Mouse (Mus musculus): Measurements from ENCODE around the gene Zkscan6. TPM values are rescaled to one million over a fixed set of nuclear protein-coding genes. Genes with fewer than 3 reads are reported as not detected.

The Zkscan6 gene
- polyA plus RNA-seq (2012; rRNA removed) = 12.4 and 12.5 TPM in 2 replicates

DNA sequence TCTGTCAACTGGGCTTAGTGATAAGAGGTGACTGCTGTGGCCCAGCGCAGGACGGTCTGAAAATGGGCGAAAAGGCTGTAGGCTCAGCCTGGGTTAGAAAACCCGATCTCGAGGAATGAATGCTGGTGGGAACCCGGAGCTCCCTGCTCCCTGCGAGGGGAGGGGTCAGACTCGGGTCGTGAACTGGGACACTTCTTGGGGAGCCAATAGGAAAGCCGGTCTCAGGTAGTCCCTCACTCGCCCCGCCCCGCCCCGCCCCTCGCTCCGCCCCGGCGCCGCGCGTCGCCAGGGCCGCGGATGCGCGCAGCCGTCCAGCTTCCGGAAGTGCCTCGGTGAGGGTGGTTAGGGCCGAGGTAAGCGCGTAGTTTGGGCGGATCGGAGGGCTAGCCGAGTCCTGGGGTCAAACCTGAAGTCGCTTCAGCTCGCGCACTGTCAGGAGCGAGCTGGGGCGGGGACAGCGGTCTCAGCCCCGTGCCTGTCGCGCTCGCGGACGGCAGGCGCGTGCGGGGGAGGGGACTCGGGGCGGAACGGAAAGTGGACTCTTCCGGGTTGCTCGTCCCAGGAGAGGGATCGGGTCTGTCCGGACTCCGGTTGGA, at the start of gene Zkscan6:
TSS of gene Zkscan6 (plus strand) at position 267 of the 596 bp plus-strand sequence.
- Histone ChIP-seq H3K27ac (ENCODE audit: insufficient read depth, low read length) (peak within 1 kb of the TSS; percentile 93), H3K4me3 (ENCODE audit: insufficient read depth, low read length) (peak within 1 kb of the TSS; percentile 58), H3K4me1 (ENCODE audit: control insufficient read depth, insufficient read depth, low read length) (peaks cover 1% of the 10 kb centered on the region; the same call in 1 of the 2 replicates)
- TF ChIP-seq CTCF (IDR thresholded peaks at IDR 0.05; ENCODE audit: extremely low read depth, insufficient read depth, low read length) (no peak), POLR2A (IDR thresholded peaks at IDR 0.05; ENCODE audit: extremely low read depth, insufficient read depth, low read length) (peak; percentile 75)

DNA sequence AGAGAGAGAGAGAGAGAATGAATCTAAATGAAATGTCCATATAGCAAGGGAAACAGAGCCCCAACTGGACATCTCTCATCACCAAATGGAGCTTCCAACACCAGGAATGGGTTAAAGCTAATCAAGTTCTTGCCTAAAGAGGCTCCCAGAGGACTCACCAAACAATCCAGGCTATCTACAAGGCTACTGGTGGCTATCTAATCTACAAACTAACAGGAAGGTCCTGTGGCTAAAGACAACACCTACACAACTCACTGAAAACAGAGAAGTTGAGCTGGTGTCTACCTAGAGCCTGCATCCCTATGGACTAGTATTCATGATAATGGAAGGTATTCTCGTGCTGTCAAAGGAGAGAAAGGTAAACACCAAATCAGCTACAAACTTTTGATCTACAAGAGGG, 47.6 kb upstream of the Zkscan6 start:
- peaks cover 3% of the 10 kb centered on the region for H3K4me1 ChIP-seq (ENCODE audit: control insufficient read depth, insufficient read depth, low read length)
- TF ChIP-seq CTCF (IDR thresholded peaks at IDR 0.05; ENCODE audit: extremely low read depth, insufficient read depth, low read length) = no peak
- no peak overlapping the region for H3K27ac ChIP-seq (ENCODE audit: insufficient read depth, low read length)
- no peak overlapping the region for H3K4me3 ChIP-seq (ENCODE audit: insufficient read depth, low read length)

DNA sequence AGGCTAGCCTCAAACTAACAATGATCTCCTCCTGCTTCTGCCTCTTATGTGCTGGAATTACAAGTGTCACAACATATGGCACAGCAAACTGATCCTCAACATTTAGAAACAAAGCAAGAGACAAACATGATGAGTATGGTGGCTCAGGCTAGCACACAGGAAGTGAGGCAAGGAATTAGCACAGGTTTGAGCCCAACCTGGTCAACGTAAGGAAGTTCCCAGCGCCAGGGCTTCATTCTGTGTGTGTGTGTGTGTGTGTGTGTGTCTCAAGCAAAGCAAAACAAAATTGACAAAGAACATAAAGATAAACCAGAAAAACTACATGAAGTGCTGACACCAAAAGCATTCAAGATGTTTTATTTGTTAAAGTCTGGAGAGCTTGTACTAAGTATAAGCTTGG, 46.1 kb upstream of the Zkscan6 start:
- no peak overlapping the region for H3K4me3 ChIP-seq (ENCODE audit: insufficient read depth, low read length)
- TF ChIP-seq POLR2A (IDR thresholded peaks at IDR 0.05; ENCODE audit: extremely low read depth, insufficient read depth, low read length) = no peak
- TF ChIP-seq CTCF (IDR thresholded peaks at IDR 0.05; ENCODE audit: extremely low read depth, insufficient read depth, low read length) = no peak
- peaks cover 3% of the 10 kb centered on the region for H3K4me1 ChIP-seq (ENCODE audit: control insufficient read depth, insufficient read depth, low read length)
- H3K27ac ChIP-seq (ENCODE audit: insufficient read depth, low read length) = no peak overlapping the region

DNA sequence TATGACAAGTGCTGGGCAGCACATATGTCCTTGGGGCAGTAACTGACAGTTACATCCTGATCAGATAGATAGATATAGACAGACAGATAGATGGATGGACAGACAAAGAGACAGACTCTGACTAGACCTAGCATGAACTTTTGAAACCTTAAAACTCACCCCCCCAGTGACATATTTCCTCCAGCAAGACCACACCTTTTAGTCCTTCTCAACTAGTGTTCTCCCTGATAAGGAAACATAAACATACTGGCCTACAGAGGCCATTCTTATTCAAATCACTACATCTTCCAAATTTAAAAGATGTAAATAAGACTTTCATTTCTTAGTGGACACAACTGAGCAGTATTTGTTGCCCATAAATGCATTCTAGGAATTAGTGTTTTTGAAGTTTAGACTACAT, 38.5 kb upstream of the Zkscan6 start:
- no peak for TF ChIP-seq CTCF (IDR thresholded peaks at IDR 0.05; ENCODE audit: extremely low read depth, insufficient read depth, low read length)
- TF ChIP-seq POLR2A (IDR thresholded peaks at IDR 0.05; ENCODE audit: extremely low read depth, insufficient read depth, low read length) = no peak
- Histone ChIP-seq H3K4me3 (ENCODE audit: insufficient read depth, low read length) (no peak overlapping the region), H3K4me1 (ENCODE audit: control insufficient read depth, insufficient read depth, low read length) (no peaks in the 10 kb centered on the region; the same call in 1 of the 2 replicates), H3K27ac (ENCODE audit: insufficient read depth, low read length) (no peak overlapping the region)

DNA sequence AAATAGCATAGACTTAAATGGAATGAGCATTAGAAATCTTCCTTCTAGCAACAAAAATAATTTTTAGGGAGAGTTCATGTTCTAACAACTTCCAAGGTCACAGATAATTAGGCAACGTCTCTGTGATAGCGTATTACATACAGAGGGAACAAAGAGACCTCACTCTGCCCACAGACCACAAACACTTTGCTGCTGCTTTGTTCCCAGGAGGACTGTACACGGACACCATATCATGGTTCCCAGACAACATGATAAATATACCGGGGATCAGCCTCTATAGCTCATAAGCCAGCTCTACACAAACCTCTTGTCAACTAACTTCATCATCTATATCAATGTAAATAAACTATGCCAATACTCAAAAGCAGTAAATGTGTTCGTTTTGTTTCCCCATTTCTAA, 37.0 kb upstream of the Zkscan6 start:
- H3K4me1 ChIP-seq (ENCODE audit: control insufficient read depth, insufficient read depth, low read length) = no peaks in the 10 kb centered on the region; the same call in 1 of the 2 replicates
- H3K4me3 ChIP-seq (ENCODE audit: insufficient read depth, low read length) = no peak overlapping the region
- H3K27ac ChIP-seq (ENCODE audit: insufficient read depth, low read length) = no peak overlapping the region
- no peak for TF ChIP-seq POLR2A (IDR thresholded peaks at IDR 0.05; ENCODE audit: extremely low read depth, insufficient read depth, low read length)
- no peak for TF ChIP-seq CTCF (IDR thresholded peaks at IDR 0.05; ENCODE audit: extremely low read depth, insufficient read depth, low read length)

DNA sequence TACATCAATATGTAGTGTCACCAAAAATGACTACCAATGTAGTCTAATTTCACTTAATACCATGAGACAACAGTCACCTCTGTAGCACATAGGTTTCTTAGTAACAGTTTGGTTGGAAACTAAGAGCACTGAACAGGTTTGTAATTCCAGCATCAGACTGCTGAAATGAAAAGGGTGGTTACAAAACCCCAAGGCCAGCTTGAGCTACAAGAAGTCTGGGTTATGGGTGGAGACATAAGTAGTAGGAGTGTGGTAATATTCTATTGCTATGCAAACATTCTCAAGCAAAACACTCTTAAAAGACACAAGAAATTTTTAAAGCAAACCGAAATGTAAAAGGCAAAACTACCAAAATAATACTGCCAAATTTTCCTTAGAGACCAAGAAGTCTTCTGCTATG, 35.4 kb upstream of the Zkscan6 start:
- no peaks in the 10 kb centered on the region; the same call in 1 of the 2 replicates for H3K4me1 ChIP-seq (ENCODE audit: control insufficient read depth, insufficient read depth, low read length)
- H3K4me3 ChIP-seq (ENCODE audit: insufficient read depth, low read length) = no peak overlapping the region
- TF ChIP-seq POLR2A (IDR thresholded peaks at IDR 0.05; ENCODE audit: extremely low read depth, insufficient read depth, low read length) (no peak), CTCF (IDR thresholded peaks at IDR 0.05; ENCODE audit: extremely low read depth, insufficient read depth, low read length) (no peak)
- no peak overlapping the region for H3K27ac ChIP-seq (ENCODE audit: insufficient read depth, low read length)

DNA sequence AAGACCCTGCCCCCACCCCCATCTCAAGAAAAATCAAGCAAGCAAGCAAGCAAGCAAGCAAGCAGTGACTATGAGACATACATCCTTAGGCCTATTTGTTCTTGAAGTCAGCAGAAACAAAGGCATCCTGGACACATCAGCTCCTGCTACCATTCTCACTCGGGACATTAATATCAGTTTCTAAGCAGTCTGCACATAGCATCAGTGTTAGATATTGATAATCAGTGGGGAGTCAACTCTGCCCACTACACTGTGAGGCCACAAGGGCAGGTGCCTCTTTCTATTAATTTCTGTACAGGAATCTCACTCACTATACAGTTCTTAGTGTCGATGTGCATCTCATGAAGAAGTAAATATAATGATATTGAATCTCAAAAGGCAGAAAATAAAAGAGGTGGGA, 33.4 kb upstream of the Zkscan6 start:
- Histone ChIP-seq H3K4me1 (ENCODE audit: control insufficient read depth, insufficient read depth, low read length) (no peaks in the 10 kb centered on the region; the same call in 1 of the 2 replicates), H3K4me3 (ENCODE audit: insufficient read depth, low read length) (no peak overlapping the region), H3K27ac (ENCODE audit: insufficient read depth, low read length) (no peak overlapping the region)
- no peak for TF ChIP-seq POLR2A (IDR thresholded peaks at IDR 0.05; ENCODE audit: extremely low read depth, insufficient read depth, low read length)
- no peak for TF ChIP-seq CTCF (IDR thresholded peaks at IDR 0.05; ENCODE audit: extremely low read depth, insufficient read depth, low read length)

DNA sequence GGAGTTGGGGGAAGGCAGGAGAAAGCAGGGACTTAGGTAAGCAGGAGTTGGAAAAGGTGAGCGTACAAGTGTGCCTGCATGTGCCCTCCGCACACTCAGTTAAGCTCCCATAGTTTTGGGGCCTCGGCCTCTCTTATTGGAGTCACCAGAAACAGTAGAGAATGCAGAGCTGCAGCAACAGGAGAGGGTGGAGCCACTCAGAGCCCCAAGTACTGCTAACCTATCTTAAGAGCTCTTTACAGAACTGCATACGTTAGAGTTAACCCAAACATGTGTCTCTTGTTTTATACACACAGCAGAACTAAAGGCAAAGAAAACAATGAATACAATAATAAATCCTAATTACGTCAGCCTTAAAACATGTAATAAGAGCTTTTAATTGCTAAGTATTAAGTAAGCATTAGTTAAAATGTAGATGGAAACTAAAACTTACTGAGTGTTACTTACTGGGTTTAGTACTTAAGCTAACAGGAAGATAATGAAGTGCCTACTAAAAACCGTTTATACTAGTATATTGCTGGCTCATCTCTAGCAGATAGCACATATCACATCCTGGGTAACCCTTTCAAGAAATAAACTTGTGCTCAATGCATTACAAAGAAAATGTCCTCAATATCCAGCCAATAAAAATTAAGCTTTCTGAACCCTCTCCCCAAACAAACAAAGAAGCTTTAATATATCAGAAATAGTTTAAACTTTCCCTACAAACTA, 32.9 kb upstream of the Zkscan6 start:
- TF ChIP-seq POLR2A (IDR thresholded peaks at IDR 0.05; ENCODE audit: extremely low read depth, insufficient read depth, low read length) (no peak), CTCF (IDR thresholded peaks at IDR 0.05; ENCODE audit: extremely low read depth, insufficient read depth, low read length) (no peak)
- Histone ChIP-seq H3K27ac (ENCODE audit: insufficient read depth, low read length) (no peak overlapping the region), H3K4me1 (ENCODE audit: control insufficient read depth, insufficient read depth, low read length) (no peaks in the 10 kb centered on the region; the same call in 1 of the 2 replicates), H3K4me3 (ENCODE audit: insufficient read depth, low read length) (no peak overlapping the region)

DNA sequence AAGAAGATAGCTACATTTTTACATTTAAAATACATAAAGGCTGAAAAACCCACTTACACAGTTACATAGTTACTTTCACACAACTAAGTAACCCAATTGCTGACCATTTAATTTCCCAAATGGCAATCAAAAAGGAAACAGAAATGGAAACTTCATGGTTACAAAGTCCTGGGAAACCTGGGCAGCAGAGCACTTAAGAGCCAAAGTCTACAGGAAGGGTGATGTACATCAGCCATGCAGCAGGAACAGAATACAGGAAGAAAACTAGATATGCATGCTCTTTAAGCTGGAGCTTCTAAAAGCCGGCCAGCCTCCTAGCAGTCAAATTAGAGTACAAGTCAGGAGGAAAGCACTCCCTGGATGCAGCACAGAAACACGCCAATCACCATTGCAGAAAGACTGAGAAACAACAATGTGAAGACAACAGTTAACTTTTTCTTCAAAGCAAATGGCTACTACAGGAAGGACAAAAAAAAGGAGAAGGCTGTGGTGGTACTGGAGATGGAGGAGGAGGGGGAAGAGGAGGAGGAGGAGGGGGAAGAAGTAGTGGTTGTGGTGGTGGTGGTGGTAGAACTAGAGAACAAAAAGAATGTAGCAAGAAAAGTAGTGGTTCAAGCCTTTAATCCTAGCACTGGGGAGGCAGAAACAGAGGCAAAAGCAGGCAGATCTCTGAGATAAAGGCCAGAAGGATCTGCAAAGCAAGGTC, 29.9 kb upstream of the Zkscan6 start:
- TF ChIP-seq POLR2A (IDR thresholded peaks at IDR 0.05; ENCODE audit: extremely low read depth, insufficient read depth, low read length) = no peak
- no peak for TF ChIP-seq CTCF (IDR thresholded peaks at IDR 0.05; ENCODE audit: extremely low read depth, insufficient read depth, low read length)
- Histone ChIP-seq H3K4me1 (ENCODE audit: control insufficient read depth, insufficient read depth, low read length) (no peaks in the 10 kb centered on the region; the same call in 1 of the 2 replicates), H3K4me3 (ENCODE audit: insufficient read depth, low read length) (no peak overlapping the region), H3K27ac (ENCODE audit: insufficient read depth, low read length) (no peak overlapping the region)
